In the genomic region with DNA sequence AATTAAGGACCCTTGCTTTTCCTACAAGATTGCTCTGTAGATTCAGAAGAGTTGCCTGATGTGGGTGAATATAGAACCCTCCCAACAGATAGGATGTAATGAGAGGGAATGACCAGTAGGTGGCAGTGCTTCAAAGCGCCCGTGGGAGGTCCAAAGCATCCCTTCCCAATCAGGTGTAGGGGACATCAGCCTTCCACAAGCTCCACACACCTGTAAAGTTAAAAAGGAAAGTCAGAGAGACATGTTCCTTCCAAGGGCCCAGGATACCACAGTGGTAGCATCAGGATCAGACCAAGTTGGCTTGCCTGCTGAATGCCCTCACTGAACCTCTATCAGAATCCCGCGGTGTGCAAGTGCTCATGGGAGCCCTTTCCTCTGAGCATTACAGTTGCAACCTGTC, we compare ENCODE assay signal across 8 mouse cellular contexts.
A peak's percentile ranks its signal among the peaks of the same experiment; 100 is the strongest.
DNase-seq lines count a peak whose midpoint lies in the region; ATAC-seq lines count a peak whose summit lies in the region.

No protein-coding gene starts in this region.

- H3K4me1 ChIP-seq in forebrain, embryonic 11.5 days (replicated peaks; ENCODE audit: control insufficient read depth, insufficient read depth, low read length): no peaks in the 10 kb centered on the region
- H3K4me1 ChIP-seq in forebrain, embryonic 16.5 days (replicated peaks; ENCODE audit: control insufficient read depth, insufficient read depth, low read length): no peaks in the 10 kb centered on the region; the same call in 1 of the 2 replicates
- H3K4me1 ChIP-seq in forebrain, embryonic 13.5 days: no peaks in the 10 kb centered on the region; the same call in 1 of the 2 replicates
- peaks cover 10% of the 10 kb centered on the region for H3K4me1 ChIP-seq in neural tube, embryonic 15.5 days

- 42% methylated on average over 4 of the region's 4 CpGs for WGBS in forebrain, embryonic 11.5 days
- WGBS in forebrain, embryonic 16.5 days: 49% methylated on average over 4 of the region's 4 CpGs
- WGBS in forebrain, embryonic 13.5 days: 47% methylated on average over 4 of the region's 4 CpGs
- WGBS in neural tube, embryonic 15.5 days: 47% methylated on average over 4 of the region's 4 CpGs

- peak; percentile 64 for DNase-seq in forebrain, embryonic 11.5 days (ENCODE audit: low spot score)
- DNase-seq in urinary bladder, postnatal 36 days (ENCODE audit: low spot score in 2 of 2): peak; percentile 14 to 17
- no peak for DNase-seq in urinary bladder, postnatal 4 days (ENCODE audit: low spot score in 2 of 2)
- DNase-seq in kidney, postnatal 4 days: peak; percentile 49 to 57

- no peaks in the 10 kb centered on the region for H3K36me3 ChIP-seq in forebrain, embryonic 11.5 days (ENCODE audit: control insufficient read depth, insufficient read depth, low read length)
- no peaks in the 10 kb centered on the region for H3K36me3 ChIP-seq in forebrain, embryonic 16.5 days (ENCODE audit: control insufficient read depth, insufficient read depth)
- no peaks in the 10 kb centered on the region for H3K36me3 ChIP-seq in forebrain, embryonic 13.5 days (ENCODE audit: poor library complexity, severe bottlenecking)
- no peaks in the 10 kb centered on the region for H3K36me3 ChIP-seq in neural tube, embryonic 15.5 days

- H3K9ac ChIP-seq in forebrain, embryonic 11.5 days (ENCODE audit: low read length): no peak overlapping the region
- no peak overlapping the region for H3K9ac ChIP-seq in forebrain, embryonic 16.5 days (replicated peaks; ENCODE audit: low read depth, low read length)
- no peak overlapping the region for H3K9ac ChIP-seq in forebrain, embryonic 13.5 days
- no peak overlapping the region for H3K9ac ChIP-seq in neural tube, embryonic 15.5 days (replicated peaks)

- H3K27ac ChIP-seq in forebrain, embryonic 11.5 days (ENCODE audit: low read depth, low read length): no peak overlapping the region
- no peak overlapping the region for H3K27ac ChIP-seq in forebrain, embryonic 16.5 days (ENCODE audit: low read length)
- H3K27ac ChIP-seq in forebrain, embryonic 13.5 days: no peak overlapping the region
- no peak overlapping the region for H3K27ac ChIP-seq in neural tube, embryonic 15.5 days (replicated peaks)

- H3K4me2 ChIP-seq in forebrain, embryonic 11.5 days (ENCODE audit: low read depth, low read length, severe bottlenecking): no peak overlapping the region
- no peak overlapping the region for H3K4me2 ChIP-seq in forebrain, embryonic 16.5 days (ENCODE audit: low read length)
- H3K4me2 ChIP-seq in forebrain, embryonic 13.5 days: no peak overlapping the region
- no peak overlapping the region for H3K4me2 ChIP-seq in neural tube, embryonic 15.5 days

- ATAC-seq in forebrain, embryonic 11.5 days (replicated peaks; ENCODE audit: low FRiP score): peak; percentile 15; the same call in 1 of the 2 replicates
- no peak for ATAC-seq in forebrain, embryonic 16.5 days
- 0 out of 2 replicates have a peak, but pooled peaks have one; percentile 30 for ATAC-seq in forebrain, embryonic 13.5 days
- ATAC-seq in neural tube, embryonic 15.5 days (ENCODE audit: low FRiP score): 0 out of 2 replicates have a peak, but pooled peaks have one; percentile 5
- no peak for ATAC-seq in erythroid progenitor cell, adult 5-6 weeks (replicated peaks; ENCODE audit: low FRiP score, poor library complexity, severe bottlenecking)

- no peaks in the 10 kb centered on the region for H3K9me3 ChIP-seq in forebrain, embryonic 11.5 days (ENCODE audit: control insufficient read depth, low read length)
- no peaks in the 10 kb centered on the region for H3K9me3 ChIP-seq in forebrain, embryonic 16.5 days (ENCODE audit: control insufficient read depth, low read length)
- H3K9me3 ChIP-seq in forebrain, embryonic 13.5 days (replicated peaks): no peaks in the 10 kb centered on the region
- H3K9me3 ChIP-seq in neural tube, embryonic 15.5 days (replicated peaks): no peaks in the 10 kb centered on the region

- no peaks in the 10 kb centered on the region for H3K27me3 ChIP-seq in forebrain, embryonic 11.5 days (ENCODE audit: control insufficient read depth, insufficient read depth, low read length)
- H3K27me3 ChIP-seq in forebrain, embryonic 16.5 days (replicated peaks; ENCODE audit: control insufficient read depth, insufficient read depth, low read length): no peaks in the 10 kb centered on the region; the same call in 1 of the 2 replicates
- H3K27me3 ChIP-seq in forebrain, embryonic 13.5 days: 0 out of 2 replicates have a peak, but pooled peaks cover 7% of the 10 kb centered on the region
- no peaks in the 10 kb centered on the region for H3K27me3 ChIP-seq in neural tube, embryonic 15.5 days (replicated peaks)

- no peak overlapping the region for H3K4me3 ChIP-seq in forebrain, embryonic 11.5 days (ENCODE audit: low read depth, low read length)
- H3K4me3 ChIP-seq in forebrain, embryonic 16.5 days (replicated peaks; ENCODE audit: low read length): no peak overlapping the region
- H3K4me3 ChIP-seq in forebrain, embryonic 13.5 days: no peak overlapping the region
- no peak overlapping the region for H3K4me3 ChIP-seq in neural tube, embryonic 15.5 days (replicated peaks)

Comparison
In these comparisons a context has a peak if more than half of its experiments do, and no peak if none do; other contexts are left out.
1. ATAC-seq: peak in forebrain, embryonic 11.5 days (single experiment), forebrain, embryonic 13.5 days (single experiment) and neural tube, embryonic 15.5 days (single experiment); none in forebrain, embryonic 16.5 days (single experiment) and erythroid progenitor cell, adult 5-6 weeks (single experiment).
2. DNase-seq: peak in forebrain, embryonic 11.5 days (single experiment), urinary bladder, postnatal 36 days (2 of 2) and kidney, postnatal 4 days (2 of 2); none in urinary bladder, postnatal 4 days (0 of 2).